Mouse (Mus musculus) adrenal gland, adult 10 weeks (tissue): ENCODE data around the gene Ckm. TPM values are rescaled to one million over a fixed set of nuclear protein-coding genes. Genes with fewer than 3 reads are reported as not detected.

ENCODE experiments used
- polyA plus RNA-seq: library from polyadenylated mRNA; stranded (reverse); fragments of 350-450 nt; fragmentation: Illumina TruSeq; extraction: RNeasy Lipid Tissue Mini Kit (QIAGEN cat#74804); gene quantifications from one replicate; pipeline ENCODE4 v1.2.3, GENCODE M21; 2014; ENCODE audit warnings: low read depth, low replicate concordance

Gene Ckm
- 0.70 TPM for polyA plus RNA-seq

DNA sequence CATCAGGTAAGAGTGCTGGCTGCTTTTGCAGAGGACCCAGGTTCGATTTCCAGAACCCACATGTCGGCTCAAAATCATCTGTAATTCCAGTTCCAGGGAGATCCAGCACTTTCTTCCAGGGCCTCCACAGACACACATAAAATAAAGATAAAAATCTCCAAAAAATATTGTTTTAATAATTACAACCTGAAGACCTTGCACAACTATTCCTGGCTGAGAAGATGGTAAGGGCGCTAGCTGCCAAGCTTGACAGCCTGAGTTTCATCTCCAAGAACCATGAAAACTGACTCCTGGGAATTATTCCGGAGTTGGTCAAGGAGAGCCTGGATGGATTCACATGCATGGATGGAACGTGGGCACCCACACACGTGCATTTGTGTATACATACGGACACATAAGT, at the start of gene Ckm:
Ckm (plus strand) TSS at position 301 of the 400 bp plus-strand sequence.

GRCm38 (mm10) chr7:19359299-19359891, 45.2 kb upstream of the Ckm start, which contains the start of the genes Cd3eap and Ppp1r13l:
Cd3eap (minus strand) TSS chr7:19359483.
Ppp1r13l (plus strand) TSS chr7:19359749.

DNA sequence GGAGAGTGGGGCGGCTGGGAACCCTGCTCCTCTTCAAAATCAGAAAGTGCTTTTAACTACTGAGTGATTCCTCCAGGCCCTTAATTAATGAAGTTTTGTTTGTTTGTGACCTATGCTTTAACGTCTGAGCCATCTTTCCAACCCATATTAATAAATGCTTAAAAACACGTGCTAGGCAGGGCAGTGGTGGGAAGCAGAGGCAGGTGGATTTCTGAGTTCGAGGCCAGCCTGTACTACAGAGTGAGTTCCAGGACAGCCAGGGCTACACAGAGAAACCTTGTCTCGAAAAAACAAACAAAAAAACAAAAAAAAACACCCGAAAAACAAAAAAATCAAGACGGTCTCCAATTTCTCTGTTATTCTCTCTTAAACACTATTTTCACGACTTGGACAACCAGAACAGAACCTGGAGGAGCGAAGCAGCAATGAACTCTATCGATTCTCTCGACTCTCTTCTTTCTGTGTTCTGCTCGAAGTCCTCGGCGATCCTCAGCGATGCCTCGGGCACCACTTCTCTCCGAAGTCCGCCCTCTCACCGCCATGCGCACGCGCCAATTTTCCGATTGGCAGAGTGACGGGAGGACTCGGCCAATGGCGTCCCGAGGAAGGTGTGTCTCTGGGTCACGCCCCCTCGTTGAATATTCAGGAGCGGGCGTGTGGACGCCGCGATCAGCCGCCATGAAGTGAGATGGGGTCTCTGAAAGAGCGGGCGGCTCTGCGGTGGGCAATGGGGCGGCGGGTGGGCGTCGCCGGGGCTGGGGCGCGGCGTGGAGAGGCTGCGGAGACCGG, 23.0 kb upstream of the Ckm start, which contains the start of gene Ercc2:
Ercc2 (plus strand) TSS at position 634 of the 789 bp plus-strand sequence.

GRCm38 (mm10) chr7:19403731-19404296, 762 bp upstream of the Ckm start, which contains the start of gene Klc3:
Klc3 (minus strand) TSS chr7:19404104.

DNA sequence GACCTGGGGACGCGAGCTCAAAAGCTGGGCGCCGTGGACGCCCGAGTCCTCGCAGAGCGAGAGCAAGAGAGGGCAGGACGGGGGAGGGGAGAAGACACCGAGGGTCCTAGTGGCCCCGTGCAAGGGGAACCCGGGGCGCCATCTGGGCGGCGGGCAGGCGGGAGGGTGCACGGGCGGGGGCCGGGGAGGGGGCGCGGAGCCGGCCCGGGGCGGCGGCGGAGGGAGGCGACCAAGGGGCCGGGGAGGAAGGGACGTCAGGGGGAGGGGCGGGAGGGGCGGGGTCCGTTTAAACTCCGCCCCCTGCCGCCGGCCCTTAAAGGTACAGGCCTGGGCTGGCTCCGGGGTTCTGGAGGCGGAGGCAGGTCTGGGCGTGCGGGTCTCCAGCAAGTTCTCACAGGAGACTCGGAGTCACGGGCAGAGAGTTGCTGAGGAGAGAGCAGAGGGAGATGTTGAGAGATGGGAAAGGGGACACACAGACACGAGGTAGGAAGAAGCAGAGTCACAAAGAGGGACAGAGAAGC, 54.1 kb downstream of the Ckm start, which contains the start of gene Mark4:
Mark4 (minus strand) TSS at position 231 of the 521 bp plus-strand sequence.

GRCm38 (mm10) chr7:19462884-19463381, 58.4 kb downstream of the Ckm start, which contains the start of gene Exoc3l2:
Exoc3l2 (plus strand) TSS chr7:19463331.

Other genes starting within 250 kb of the Ckm start
- not detected for gene Gipr, start 238.6 kb upstream of the Ckm start, polyA plus RNA-seq
- gene Eml2, start 228.4 kb upstream of the Ckm start, polyA plus RNA-seq: not detected
- gene Gpr4, start 192.2 kb upstream of the Ckm start, polyA plus RNA-seq: 5.4 TPM
- gene Opa3, start 176.4 kb upstream of the Ckm start, polyA plus RNA-seq: 13.0 TPM
- 17.5 TPM for gene Vasp, start 133.0 kb upstream of the Ckm start, polyA plus RNA-seq
- not detected for gene Ppm1n, start 124.7 kb upstream of the Ckm start, polyA plus RNA-seq
- 1.9 TPM for gene Rtn2, start 122.2 kb upstream of the Ckm start, polyA plus RNA-seq
- gene Fosb, start 94.7 kb upstream of the Ckm start, polyA plus RNA-seq: 1.3 TPM
- gene Ercc1, start 60.0 kb upstream of the Ckm start, polyA plus RNA-seq: not detected
- gene Cd3eap, start 45.3 kb upstream of the Ckm start, polyA plus RNA-seq: 1.8 TPM
- not detected for gene Ppp1r13l, start 45.0 kb upstream of the Ckm start, polyA plus RNA-seq
- 0.41 TPM for gene Ercc2, start 22.8 kb upstream of the Ckm start, polyA plus RNA-seq
- gene Klc3, start 672 bp upstream of the Ckm start, polyA plus RNA-seq: not detected
- 2.2 TPM for gene Mark4, start 54.0 kb downstream of the Ckm start, polyA plus RNA-seq
- gene Exoc3l2, start 58.6 kb downstream of the Ckm start, polyA plus RNA-seq: 1.2 TPM
- 9.3 TPM for gene Bloc1s3, start 103.6 kb downstream of the Ckm start, polyA plus RNA-seq
- gene Trappc6a, start 103.6 kb downstream of the Ckm start, polyA plus RNA-seq: not detected
- not detected for gene Nkpd1, start 113.1 kb downstream of the Ckm start, polyA plus RNA-seq
- gene Ppp1r37, start 158.3 kb downstream of the Ckm start, polyA plus RNA-seq: 0.47 TPM
- not detected for gene Zfp296, start 172.5 kb downstream of the Ckm start, polyA plus RNA-seq
- 17.8 TPM for gene Gemin7, start 172.8 kb downstream of the Ckm start, polyA plus RNA-seq
- 1.2 TPM for gene Clasrp, start 199.7 kb downstream of the Ckm start, polyA plus RNA-seq
- gene Relb, start 224.7 kb downstream of the Ckm start, polyA plus RNA-seq: 0.87 TPM